ENCODE assay signal across 7 mouse cellular contexts in the genomic region with DNA sequence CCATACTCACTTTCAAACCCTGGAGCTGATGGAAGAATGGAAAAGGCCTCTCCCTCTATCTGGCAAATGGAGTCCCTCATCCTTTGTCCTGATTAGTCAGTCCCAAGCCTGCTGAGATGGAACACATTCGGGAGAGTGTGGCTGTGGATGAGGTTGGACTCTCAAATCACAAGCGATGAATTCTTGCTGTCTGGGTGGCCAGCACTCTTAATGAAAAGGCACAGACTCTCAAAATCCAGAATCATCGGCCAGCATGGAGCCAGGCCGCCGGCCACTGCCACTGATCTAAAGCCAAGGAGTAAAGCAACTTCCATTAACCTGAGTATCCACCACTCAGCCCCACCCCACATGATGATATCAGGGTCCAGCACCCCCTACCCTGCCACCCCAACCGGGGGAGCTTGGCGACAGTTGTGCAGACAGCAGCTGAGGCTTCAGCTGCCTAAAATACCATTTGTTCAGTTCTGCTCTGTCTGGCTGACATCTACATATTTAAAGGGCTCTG. TPM values are rescaled to one million over a fixed set of nuclear protein-coding genes. Genes with fewer than 3 reads are reported as not detected.
A peak's percentile ranks its signal among the peaks of the same experiment; 100 is the strongest.
DNase-seq lines count a peak whose midpoint lies in the region; ATAC-seq and TF ChIP-seq lines count a peak whose summit lies in the region.

No protein-coding gene starts in this region.

- no peak for ATAC-seq in lung, postnatal 0 days
- no peak for ATAC-seq in forebrain, embryonic 11.5 days (replicated peaks; ENCODE audit: low FRiP score)
- no peak for ATAC-seq in intestine, embryonic 15.5 days

- DNase-seq in lung, postnatal 0 days (ENCODE audit: low spot score), result no peak
- DNase-seq in lung, postnatal 25 days (ENCODE audit: low spot score), result no peak
- no peak for DNase-seq in forebrain, embryonic 11.5 days (ENCODE audit: low spot score)
- no peak for DNase-seq in spleen, postnatal 10 days (ENCODE audit: low spot score in 2 of 2)
- no peak for DNase-seq in kidney, postnatal 25 days

- no peaks in the 10 kb centered on the region for H3K27me3 ChIP-seq in lung, postnatal 0 days (replicated peaks; ENCODE audit: insufficient read depth, low read length)
- H3K27me3 ChIP-seq in forebrain, embryonic 11.5 days (ENCODE audit: control insufficient read depth, insufficient read depth, low read length), result no peaks in the 10 kb centered on the region
- H3K27me3 ChIP-seq in intestine, embryonic 15.5 days (replicated peaks), result no peaks in the 10 kb centered on the region
- no peaks in the 10 kb centered on the region for H3K27me3 ChIP-seq in small intestine, adult 2 months (ENCODE audit: control insufficient read depth, insufficient read depth, low read length)

- peak overlapping the region; percentile 94 for H3K27ac ChIP-seq in lung, postnatal 0 days (ENCODE audit: low read length)
- H3K27ac ChIP-seq in forebrain, embryonic 11.5 days (ENCODE audit: low read depth, low read length), result peak overlapping the region; percentile 44
- peak overlapping the region; percentile 99 for H3K27ac ChIP-seq in intestine, embryonic 15.5 days
- H3K27ac ChIP-seq in small intestine, adult 2 months (ENCODE audit: insufficient read depth, low read depth, low read length), result peak overlapping the region; percentile 48

- 54% methylated on average over 7 of the region's 7 CpGs for WGBS in lung, postnatal 0 days
- WGBS in forebrain, embryonic 11.5 days, result 38% methylated on average over 7 of the region's 7 CpGs
- WGBS in intestine, embryonic 15.5 days, result 63% methylated on average over 7 of the region's 7 CpGs
- WGBS in small intestine, adult 2 months, result 81% methylated on average over 7 of the region's 7 CpGs

- TF ChIP-seq EP300 in lung, postnatal 0 days (IDR thresholded peaks at IDR 0.05), result no peak

- H3K4me3 ChIP-seq in lung, postnatal 0 days (ENCODE audit: low read depth, low read length), result no peak overlapping the region
- H3K4me3 ChIP-seq in forebrain, embryonic 11.5 days (ENCODE audit: low read depth, low read length), result no peak overlapping the region
- H3K4me3 ChIP-seq in intestine, embryonic 15.5 days (replicated peaks), result no peak overlapping the region
- H3K4me3 ChIP-seq in small intestine, adult 2 months (ENCODE audit: low read depth, low read length), result no peak overlapping the region

- no peak overlapping the region for H3K4me2 ChIP-seq in lung, postnatal 0 days (replicated peaks; ENCODE audit: low read depth, low read length)
- no peak overlapping the region for H3K4me2 ChIP-seq in forebrain, embryonic 11.5 days (ENCODE audit: low read depth, low read length, severe bottlenecking)
- 0 out of 2 replicates have a peak overlapping the region, but pooled peaks have one; percentile 0 for H3K4me2 ChIP-seq in intestine, embryonic 15.5 days (replicated peaks)

- H3K36me3 ChIP-seq in lung, postnatal 0 days (ENCODE audit: insufficient read depth, low read length), result no peaks in the 10 kb centered on the region
- H3K36me3 ChIP-seq in forebrain, embryonic 11.5 days (ENCODE audit: control insufficient read depth, insufficient read depth, low read length), result no peaks in the 10 kb centered on the region
- H3K36me3 ChIP-seq in intestine, embryonic 15.5 days, result no peaks in the 10 kb centered on the region
- no peaks in the 10 kb centered on the region for H3K36me3 ChIP-seq in small intestine, adult 2 months (ENCODE audit: control insufficient read depth, insufficient read depth, low read length)

- 0 out of 2 replicates have a peak overlapping the region, but pooled peaks have one; percentile 12 for H3K9ac ChIP-seq in lung, postnatal 0 days (replicated peaks; ENCODE audit: low read depth)
- peak overlapping the region; percentile 3; the same call in 1 of the 2 replicates for H3K9ac ChIP-seq in forebrain, embryonic 11.5 days (ENCODE audit: low read length)
- H3K9ac ChIP-seq in intestine, embryonic 15.5 days, result no peak overlapping the region

- no peak for TF ChIP-seq CTCF in lung, postnatal 0 days (IDR thresholded peaks at IDR 0.05)
- no peak for TF ChIP-seq CTCF in small intestine, adult 2 months (IDR thresholded peaks at IDR 0.05; ENCODE audit: extremely low read depth, insufficient read length, insufficient replicate concordance, low read depth, low read length)

- no peak for TF ChIP-seq POLR2A in small intestine, adult 2 months (IDR thresholded peaks at IDR 0.05; ENCODE audit: low read depth, low read length)

- H3K9me3 ChIP-seq in lung, postnatal 0 days (ENCODE audit: low read length), result no peaks in the 10 kb centered on the region
- no peaks in the 10 kb centered on the region for H3K9me3 ChIP-seq in forebrain, embryonic 11.5 days (ENCODE audit: control insufficient read depth, low read length)
- no peaks in the 10 kb centered on the region for H3K9me3 ChIP-seq in intestine, embryonic 15.5 days

- peaks cover 50% of the 10 kb centered on the region for H3K4me1 ChIP-seq in lung, postnatal 0 days (ENCODE audit: insufficient read depth, low read depth, low read length)
- H3K4me1 ChIP-seq in forebrain, embryonic 11.5 days (replicated peaks; ENCODE audit: control insufficient read depth, insufficient read depth, low read length), result peaks cover 50% of the 10 kb centered on the region; the same call in 1 of the 2 replicates
- peaks cover 66% of the 10 kb centered on the region for H3K4me1 ChIP-seq in intestine, embryonic 15.5 days (replicated peaks)
- peaks cover 15% of the 10 kb centered on the region; the same call in 1 of the 2 replicates for H3K4me1 ChIP-seq in small intestine, adult 2 months (ENCODE audit: control insufficient read depth, insufficient read depth, insufficient read length, low read length)

RNA-seq across cellular contexts. Expression of a gene that starts 13.2 kb away (rescaled TPM):
- 39.5 and 49.1 TPM in 2 replicates for polyA plus RNA-seq in lung, postnatal 0 days (2015; fragmentation: Nextera tagmentation; extraction: Ambion mirVana)
- 40.3 and 42.7 TPM in 2 replicates for polyA plus RNA-seq in forebrain, embryonic 11.5 days (2014; fragmentation: Nextera tagmentation; extraction: Ambion mirVana)
- polyA plus RNA-seq in intestine, embryonic 15.5 days (2015; fragmentation: Nextera tagmentation; extraction: Ambion mirVana), result 19.6 and 22.4 TPM in 2 replicates
- polyA plus RNA-seq in small intestine, adult 2 months (2012; rRNA removed), result 17.5 and 30.5 TPM in 2 replicates

RNA-seq across cellular contexts. Expression of a gene that starts 49.0 kb away (rescaled TPM):
- 12.5 and 14.8 TPM in 2 replicates for polyA plus RNA-seq in lung, postnatal 0 days (2015; fragmentation: Nextera tagmentation; extraction: Ambion mirVana)
- polyA plus RNA-seq in forebrain, embryonic 11.5 days (2014; fragmentation: Nextera tagmentation; extraction: Ambion mirVana), result 46.5 and 48.7 TPM in 2 replicates
- polyA plus RNA-seq in intestine, embryonic 15.5 days (2015; fragmentation: Nextera tagmentation; extraction: Ambion mirVana), result 10.6 TPM in 2 replicates
- 7.9 and 16.3 TPM in 2 replicates for polyA plus RNA-seq in small intestine, adult 2 months (2012; rRNA removed)

Comparison
In these comparisons a context has a peak if more than half of its experiments do, and no peak if none do; other contexts are left out.
1. H3K27ac ChIP-seq: peak in every context shown above with its lines; median percentile 99 in intestine, embryonic 15.5 days; 94 in lung, postnatal 0 days; 48 in small intestine, adult 2 months; 44 in forebrain, embryonic 11.5 days.